In the genomic region with DNA sequence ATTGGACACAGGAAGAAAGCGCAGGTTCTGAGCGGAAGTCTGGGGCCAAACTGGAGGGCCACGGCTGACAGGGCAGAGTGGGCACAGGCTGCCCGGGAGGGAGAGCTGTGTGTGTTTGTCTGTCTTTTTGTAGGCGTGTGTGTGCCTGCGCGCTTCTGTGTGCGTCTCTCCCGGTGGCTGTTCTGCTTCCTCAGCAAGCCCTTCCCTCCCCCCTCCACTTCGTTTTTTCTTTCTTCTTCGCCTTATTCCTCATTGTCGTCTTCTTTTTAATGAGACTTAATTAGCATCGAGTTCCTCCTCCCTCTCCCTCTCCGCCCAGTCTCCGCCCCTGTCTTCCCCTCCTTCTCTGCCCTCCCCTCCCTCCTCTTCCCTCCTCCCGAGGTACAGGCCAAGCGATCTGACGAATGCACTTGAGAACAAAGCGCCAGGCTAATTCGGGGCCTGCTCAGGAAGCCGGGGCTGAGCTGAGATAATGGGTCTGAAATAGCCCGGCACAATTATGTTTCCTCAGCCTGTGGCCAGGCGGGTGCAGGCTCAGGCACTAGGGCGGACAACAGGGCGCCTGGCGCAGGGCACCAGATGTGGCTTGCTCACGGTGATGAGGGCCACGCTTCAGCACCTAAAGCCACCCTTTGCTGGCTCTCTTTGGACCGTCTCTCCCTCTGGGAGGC, we compare ENCODE assay signal across 8 mouse cellular contexts.
DNase-seq lines count a peak whose midpoint lies in the region; ATAC-seq and TF ChIP-seq lines count a peak whose summit lies in the region.

No protein-coding gene starts in this region.

- H3ac ChIP-seq in myocyte (ENCODE audit: control insufficient read depth, insufficient read length): no peak overlapping the region

- TF ChIP-seq POLR2A in myocyte (IDR thresholded peaks at IDR 0.05; ENCODE audit: insufficient read length, low read depth): no peak

- H3K9ac ChIP-seq in ES-E14 (ENCODE audit: insufficient read depth, low read depth, low read length, poor library complexity, severe bottlenecking): no peak overlapping the region; the same call in 1 of the 2 replicates
- peak overlapping the region; percentile 25; the same call in 1 of the 2 replicates for H3K9ac ChIP-seq in forebrain, embryonic 12.5 days
- peak overlapping the region; percentile 64 for H3K9ac ChIP-seq in heart, embryonic 16.5 days (ENCODE audit: low read length)
- H3K9ac ChIP-seq in liver, embryonic 12.5 days: no peak overlapping the region

- H3K4me2 ChIP-seq in forebrain, embryonic 12.5 days: peak overlapping the region; percentile 38
- H3K4me2 ChIP-seq in heart, embryonic 16.5 days (ENCODE audit: low read depth, low read length): peak overlapping the region; percentile 63
- H3K4me2 ChIP-seq in liver, embryonic 12.5 days: peak overlapping the region; percentile 65
- H3K4me2 ChIP-seq in myocyte (ENCODE audit: low read depth): peak overlapping the region; percentile 60

- peaks cover 83% of the 10 kb centered on the region for H3K27me3 ChIP-seq in forebrain, embryonic 12.5 days
- no peaks in the 10 kb centered on the region; the same call in 1 of the 2 replicates for H3K27me3 ChIP-seq in heart, embryonic 16.5 days (ENCODE audit: control insufficient read depth, insufficient read depth, low read length)
- peaks cover 39% of the 10 kb centered on the region; the same call in 1 of the 2 replicates for H3K27me3 ChIP-seq in liver, embryonic 12.5 days (replicated peaks)
- no peaks in the 10 kb centered on the region for H3K27me3 ChIP-seq in myocyte (ENCODE audit: control insufficient read depth, insufficient read depth, insufficient read length)

- peak; percentile 89 for ATAC-seq in forebrain, embryonic 12.5 days (ENCODE audit: low FRiP score)
- peak; percentile 92 for ATAC-seq in heart, embryonic 16.5 days (replicated peaks; ENCODE audit: extremely low read depth, insufficient read depth, low FRiP score)
- peak; percentile 68 for ATAC-seq in liver, embryonic 12.5 days

- no peaks in the 10 kb centered on the region for H3K36me3 ChIP-seq in ES-E14 (ENCODE audit: control insufficient read depth, insufficient read depth, low read length, poor library complexity, severe bottlenecking)
- H3K36me3 ChIP-seq in forebrain, embryonic 12.5 days (replicated peaks): no peaks in the 10 kb centered on the region
- H3K36me3 ChIP-seq in heart, embryonic 16.5 days (ENCODE audit: control insufficient read depth, insufficient read depth): no peaks in the 10 kb centered on the region
- no peaks in the 10 kb centered on the region for H3K36me3 ChIP-seq in liver, embryonic 12.5 days
- H3K36me3 ChIP-seq in myocyte (ENCODE audit: control insufficient read depth, insufficient read depth): no peaks in the 10 kb centered on the region

- no peaks in the 10 kb centered on the region for H3K4me1 ChIP-seq in ES-E14 (ENCODE audit: control insufficient read depth in 2 of 2, insufficient read depth in 2 of 2, low read length in 2 of 2, poor library complexity in 1 of 2)
- H3K4me1 ChIP-seq in forebrain, embryonic 12.5 days: peaks cover 35% of the 10 kb centered on the region
- peaks cover 18% of the 10 kb centered on the region for H3K4me1 ChIP-seq in heart, embryonic 16.5 days (ENCODE audit: control insufficient read depth, insufficient read depth, low read length)
- no peaks in the 10 kb centered on the region for H3K4me1 ChIP-seq in liver, embryonic 12.5 days

- H3K27ac ChIP-seq in ES-E14 (ENCODE audit: insufficient read depth, low read depth, low read length, poor library complexity, severe bottlenecking): no peak overlapping the region
- peak overlapping the region; percentile 95 for H3K27ac ChIP-seq in forebrain, embryonic 12.5 days
- peak overlapping the region; percentile 98 for H3K27ac ChIP-seq in heart, embryonic 16.5 days (ENCODE audit: low read length)
- peak overlapping the region; percentile 58 for H3K27ac ChIP-seq in liver, embryonic 12.5 days

- no peaks in the 10 kb centered on the region for H3K9me3 ChIP-seq in ES-E14 (ENCODE audit: control insufficient read depth, insufficient read depth, low read depth, low read length)
- H3K9me3 ChIP-seq in forebrain, embryonic 12.5 days: no peaks in the 10 kb centered on the region
- no peaks in the 10 kb centered on the region for H3K9me3 ChIP-seq in heart, embryonic 16.5 days (replicated peaks; ENCODE audit: control insufficient read depth, low read length)
- no peaks in the 10 kb centered on the region for H3K9me3 ChIP-seq in liver, embryonic 12.5 days (replicated peaks)

- H3K4me3 ChIP-seq in ES-E14 (ENCODE audit: insufficient read depth in 1 of 2, low read depth in 1 of 2, low read length in 2 of 2, poor library complexity in 1 of 2, severe bottlenecking in 1 of 2): peak overlapping the region; percentile 51 to 53
- no peak overlapping the region; the same call in 1 of the 2 replicates for H3K4me3 ChIP-seq in forebrain, embryonic 12.5 days (replicated peaks)
- peak overlapping the region; percentile 40 for H3K4me3 ChIP-seq in heart, embryonic 16.5 days (ENCODE audit: low read length)
- peak overlapping the region; percentile 37 for H3K4me3 ChIP-seq in liver, embryonic 12.5 days
- H3K4me3 ChIP-seq in myocyte: no peak overlapping the region

- in situ Hi-C loops in ES-E14 (cut with MboI; ENCODE audit: low sequenced_read_pairs in 2 of 2, unreplicated experiment in 2 of 2): no loop called here

- 21% methylated on average over 29 of the region's 29 CpGs for WGBS in forebrain, embryonic 12.5 days
- WGBS in heart, embryonic 16.5 days: 20% methylated on average over 29 of the region's 29 CpGs
- WGBS in liver, embryonic 12.5 days (ENCODE audit: insufficient replicate concordance): 9% methylated on average over 26 of the region's 29 CpGs

- H3K79me2 ChIP-seq in myocyte (ENCODE audit: control insufficient read depth, insufficient read depth): no peaks in the 10 kb centered on the region

- peak; percentile 35 for DNase-seq in ES-E14 (ENCODE audit: low read depth, low spot score)
- DNase-seq in brain, embryonic 18.5 days (ENCODE audit: low read depth, low spot score): peak; percentile 75
- peak; percentile 83 for DNase-seq in kidney, postnatal 14 days
- peak; percentile 44 to 71 for DNase-seq in urinary bladder, postnatal 36 days (ENCODE audit: low spot score in 2 of 2)

TF ChIP-seq in ES-E14, 5 proteins besides CTCF, POLR2A, EP300 and RAD21:
- TF ChIP-seq ZNF384 (IDR thresholded peaks at IDR 0.05; ENCODE audit: low read depth, low read length) (no peak), MAFK (IDR thresholded peaks at IDR 0.05; ENCODE audit: insufficient read depth, low read depth, low read length) (no peak)
TF ChIP-seq in ES-E14: peak in this region for 0.

TF ChIP-seq in myocyte, 11 proteins besides CTCF, POLR2A, EP300 and RAD21:
- no peak for TF ChIP-seq E2F4 (IDR thresholded peaks at IDR 0.05; ENCODE audit: insufficient read depth)
- no peak for TF ChIP-seq TCF3 (IDR thresholded peaks at IDR 0.05; ENCODE audit: insufficient read length, low read depth)
- no peak for TF ChIP-seq MYOG (IDR thresholded peaks at IDR 0.05; ENCODE audit: control insufficient read depth in 1 of 3, insufficient read depth in 1 of 3, insufficient read length in 2 of 3, low read depth in 2 of 3)
- no peak for TF ChIP-seq MYOD1 (IDR thresholded peaks at IDR 0.05; ENCODE audit: control insufficient read depth in 1 of 3, insufficient read length in 2 of 3, low read depth in 2 of 3)
- no peak for TF ChIP-seq SRF (IDR thresholded peaks at IDR 0.05; ENCODE audit: control insufficient read depth, insufficient read length, low read depth)
- TF ChIP-seq REST (IDR thresholded peaks at IDR 0.05; ENCODE audit: insufficient read depth, insufficient read length): no peak
- no peak for TF ChIP-seq TCF12 (IDR thresholded peaks at IDR 0.05; ENCODE audit: insufficient read depth, poor library complexity, severe bottlenecking)
- TF ChIP-seq POLR2AphosphoS2 (IDR thresholded peaks at IDR 0.05; ENCODE audit: insufficient read length, low read depth): no peak
- TF ChIP-seq CEBPB (IDR thresholded peaks at IDR 0.05; ENCODE audit: insufficient read depth, poor library complexity, severe bottlenecking): no peak
- no peak for TF ChIP-seq USF1 (IDR thresholded peaks at IDR 0.05; ENCODE audit: low read depth)
- TF ChIP-seq MAX (IDR thresholded peaks at IDR 0.05; ENCODE audit: low read depth): no peak
TF ChIP-seq in myocyte: peak in this region for 0.

Comparison
In these comparisons a context has a peak if more than half of its experiments do, and no peak if none do; other contexts are left out.
1. H3K4me3 ChIP-seq: peak in ES-E14 (2 of 2), heart, embryonic 16.5 days (single experiment) and liver, embryonic 12.5 days (single experiment); none in forebrain, embryonic 12.5 days (single experiment) and myocyte (single experiment).
2. H3K9ac ChIP-seq: peak in forebrain, embryonic 12.5 days (single experiment) and heart, embryonic 16.5 days (single experiment); none in ES-E14 (single experiment) and liver, embryonic 12.5 days (single experiment).
3. Peak in every context shown above with its lines, with median percentiles within 50 percentile points of each other: DNase-seq, ATAC-seq and H3K4me2 ChIP-seq.